Mouse (Mus musculus) MEL (cell line): Measurements from ENCODE around the gene Orc1. TPM values are rescaled to one million over a fixed set of nuclear protein-coding genes. Genes with fewer than 3 reads are reported as not detected.

ENCODE experiments used
- DNase-seq: peaks from one replicate; pipeline ENCODE4 v3.0.0; 2011; ENCODE audit warnings: low read depth, low spot score
- H3K27ac ChIP-seq: 2 replicates; pipeline ENCODE4 v1.5.1; 2012; ENCODE audit warnings: low read depth, mild to moderate bottlenecking, control low read depth, low read length, moderate library complexity; ENCODE audit not compliant: control insufficient read depth
- H3K27me3 ChIP-seq, 2 experiments: fragments of 150-350 bp in 1 of 2; sonication (generic) in 1 of 2; 2 replicates each; pipeline ENCODE4 v1.6.1; 2012; ENCODE audit warnings: low read length in 2 of 2, mild to moderate bottlenecking in 2 of 2, improper control_type of control experiment in 1 of 2, moderate library complexity in 1 of 2; ENCODE audit not compliant: insufficient read depth in 2 of 2, control insufficient read depth in 1 of 2
- H3K36me3 ChIP-seq, 2 experiments: 2 replicates each; pipeline ENCODE4 v1.6.1; 2012 to 2014; ENCODE audit warnings: low read length in 2 of 2, improper control_type of control experiment in 1 of 2, inconsistent platforms in 1 of 2, mild to moderate bottlenecking in 1 of 2; ENCODE audit not compliant: insufficient read depth in 2 of 2, control insufficient read depth in 1 of 2
- H3K4me1 ChIP-seq, 2 experiments: fragments of 150-350 bp in 1 of 2; sonication (generic) in 1 of 2; 2 replicates each; pipeline ENCODE4 v1.6.1; 2012; ENCODE audit warnings: low read length in 2 of 2, improper control_type of control experiment in 1 of 2, mild to moderate bottlenecking in 1 of 2; ENCODE audit not compliant: insufficient read depth in 2 of 2, control insufficient read depth in 1 of 2
- H3K4me3 ChIP-seq, 2 experiments: fragments of 150-350 bp in 1 of 2; sonication (generic) in 1 of 2; 2 replicates each; pipeline ENCODE4 v1.5.1; 2012; ENCODE audit warnings: low read depth in 2 of 2, low read length in 2 of 2, mild to moderate bottlenecking in 2 of 2, moderate library complexity in 2 of 2, control low read depth in 1 of 2, improper control_type of control experiment in 1 of 2; ENCODE audit not compliant: control insufficient read depth in 1 of 2, insufficient read depth in 1 of 2
- H3K79me2 ChIP-seq: 2 replicates; pipeline ENCODE4 v1.6.1; 2012; ENCODE audit warnings: mild to moderate bottlenecking, low read length, moderate library complexity; ENCODE audit not compliant: control insufficient read depth, poor library complexity, insufficient read depth
- H3K9ac ChIP-seq: 2 replicates; pipeline ENCODE4 v1.6.1; 2012; ENCODE audit warnings: low read depth, mild to moderate bottlenecking, control low read depth, low read length, moderate library complexity; ENCODE audit not compliant: control insufficient read depth, poor library complexity, severe bottlenecking
- H3K9me3 ChIP-seq: fragments of 150-350 bp; sonication (generic); replicated peaks from 2 replicates; pipeline ENCODE4 v1.6.1; 2012; ENCODE audit warnings: mild to moderate bottlenecking, low read length, improper control_type of control experiment, moderate library complexity; ENCODE audit not compliant: insufficient read depth
- BHLHE40 ChIP-seq: IDR thresholded peaks from 2 replicates; pipeline ENCODE4 v1.6.1; 2012; ENCODE audit warnings: low read depth, mild to moderate bottlenecking, inconsistent platforms, low read length, improper control_type of control experiment, borderline replicate concordance
- CHD1 ChIP-seq: IDR thresholded peaks from 2 replicates; pipeline ENCODE4 v1.6.1; 2012; ENCODE audit warnings: low read depth, mild to moderate bottlenecking, inconsistent platforms, low read length, improper control_type of control experiment
- CTCF ChIP-seq, 3 experiments: IDR thresholded peaks in 2 of 3; conservative IDR thresholded peaks in 1 of 3; 2 replicates each; pipeline ENCODE4 v1.5.1; 2011 to 2012; ENCODE audit warnings: low read length in 3 of 3, low read depth in 2 of 3, mild to moderate bottlenecking in 2 of 3, improper control_type of control experiment in 1 of 3, inconsistent platforms in 1 of 3, mixed read lengths in 1 of 3, moderate library complexity in 1 of 3; ENCODE audit not compliant: control insufficient read depth in 1 of 3, insufficient read depth in 1 of 3, poor library complexity in 1 of 3, severe bottlenecking in 1 of 3
- E2F4 ChIP-seq: IDR thresholded peaks from 2 replicates; pipeline ENCODE4 v1.6.1; 2011; ENCODE audit warnings: low read depth, low read length, improper control_type of control experiment, borderline replicate concordance
- ELF1 ChIP-seq: IDR thresholded peaks from 2 replicates; pipeline ENCODE4 v1.6.1; 2014; ENCODE audit warnings: low read depth, mild to moderate bottlenecking, inconsistent platforms, low read length, improper control_type of control experiment, moderate library complexity
- EP300 ChIP-seq, 2 experiments: IDR thresholded peaks; 2 replicates each; pipeline ENCODE4 v1.6.1; 2011; ENCODE audit warnings: improper control_type of control experiment in 2 of 2, low read length in 2 of 2, low read depth in 1 of 2, mild to moderate bottlenecking in 1 of 2
- ETS1 ChIP-seq: IDR thresholded peaks from 2 replicates; pipeline ENCODE4 v1.6.1; 2012; ENCODE audit warnings: low read depth, mild to moderate bottlenecking, inconsistent platforms, low read length, improper control_type of control experiment, moderate library complexity
- GABPA ChIP-seq: IDR thresholded peaks from 2 replicates; pipeline ENCODE4 v1.6.1; 2012; ENCODE audit warnings: low read depth, mild to moderate bottlenecking, inconsistent platforms, low read length, improper control_type of control experiment, moderate library complexity
- HCFC1 ChIP-seq: IDR thresholded peaks from 2 replicates; pipeline ENCODE4 v1.6.1; 2012; ENCODE audit warnings: low read depth, mild to moderate bottlenecking, inconsistent platforms, low read length, improper control_type of control experiment, moderate library complexity
- JUND ChIP-seq: IDR thresholded peaks from 2 replicates; pipeline ENCODE4 v1.6.1; 2011; ENCODE audit warnings: low read depth, mild to moderate bottlenecking, improper control_type of control experiment, low read length
- KAT2A ChIP-seq: conservative IDR thresholded peaks from 2 replicates; pipeline ENCODE4 v1.6.1; 2012; ENCODE audit warnings: low read depth, low read length, improper control_type of control experiment, inconsistent platforms
- MAFK ChIP-seq: IDR thresholded peaks from 2 replicates; pipeline ENCODE4 v1.6.1; 2011; ENCODE audit warnings: low read depth, mild to moderate bottlenecking, low read length, improper control_type of control experiment, borderline replicate concordance
- MAX ChIP-seq: IDR thresholded peaks from 2 replicates; pipeline ENCODE4 v1.6.1; 2011; ENCODE audit warnings: low read length, improper control_type of control experiment
- MAZ ChIP-seq: IDR thresholded peaks from 2 replicates; pipeline ENCODE4 v1.6.1; 2012; ENCODE audit warnings: low read depth, mild to moderate bottlenecking, inconsistent platforms, low read length, improper control_type of control experiment
- MEF2A ChIP-seq: IDR thresholded peaks from 2 replicates; pipeline ENCODE4 v1.6.1; 2014; ENCODE audit warnings: low read depth, mild to moderate bottlenecking, inconsistent platforms, low read length, improper control_type of control experiment; ENCODE audit not compliant: poor library complexity, insufficient replicate concordance, severe bottlenecking; ENCODE audit errors: extremely low read depth
- MXI1 ChIP-seq: IDR thresholded peaks from 2 replicates; pipeline ENCODE4 v1.6.1; 2011; ENCODE audit warnings: mild to moderate bottlenecking, low read depth, low read length, improper control_type of control experiment
- MYB ChIP-seq: IDR thresholded peaks from 2 replicates; pipeline ENCODE4 v1.6.1; 2011; ENCODE audit warnings: mild to moderate bottlenecking, low read depth, low read length, improper control_type of control experiment
- MYC ChIP-seq: IDR thresholded peaks from 2 replicates; pipeline ENCODE4 v1.6.1; 2011; ENCODE audit warnings: low read depth, mild to moderate bottlenecking, low read length, improper control_type of control experiment, moderate library complexity
- NELFE ChIP-seq: IDR thresholded peaks from 2 replicates; pipeline ENCODE4 v1.6.1; 2011; ENCODE audit warnings: low read depth, low read length, improper control_type of control experiment
- NRF1 ChIP-seq: IDR thresholded peaks from 2 replicates; pipeline ENCODE4 v1.6.1; 2014; ENCODE audit warnings: low read depth, mild to moderate bottlenecking, inconsistent platforms, low read length, improper control_type of control experiment, moderate library complexity; ENCODE audit not compliant: poor library complexity, insufficient read depth, severe bottlenecking
- POLR2A ChIP-seq, 2 experiments: IDR thresholded peaks; 2 replicates each; pipeline ENCODE4 v1.6.1; 2011 to 2012; ENCODE audit warnings: low read length in 2 of 2, mild to moderate bottlenecking in 2 of 2, control low read depth in 1 of 2, improper control_type of control experiment in 1 of 2, low read depth in 1 of 2, moderate library complexity in 1 of 2; ENCODE audit not compliant: control insufficient read depth in 1 of 2, insufficient read depth in 1 of 2, poor library complexity in 1 of 2
- POLR2AphosphoS2 ChIP-seq: IDR thresholded peaks from 2 replicates; pipeline ENCODE4 v1.6.1; 2011; ENCODE audit warnings: low read length, improper control_type of control experiment
- POLR2AphosphoS5 ChIP-seq: IDR thresholded peaks from 2 replicates; pipeline ENCODE4 v1.6.1; 2012; ENCODE audit warnings: low read depth, borderline replicate concordance, mild to moderate bottlenecking, inconsistent platforms, low read length, moderate library complexity, mixed read lengths
- RCOR1 ChIP-seq: IDR thresholded peaks from 2 replicates; pipeline ENCODE4 v1.6.1; 2012; ENCODE audit warnings: low read depth, mild to moderate bottlenecking, inconsistent platforms, low read length, improper control_type of control experiment
- SIN3A ChIP-seq: IDR thresholded peaks from 2 replicates; pipeline ENCODE4 v1.6.1; 2012; ENCODE audit warnings: low read length, improper control_type of control experiment, inconsistent platforms
- SMC3 ChIP-seq: IDR thresholded peaks from 2 replicates; pipeline ENCODE4 v1.6.1; 2011; ENCODE audit warnings: low read depth, low read length, improper control_type of control experiment
- TAL1 ChIP-seq: IDR thresholded peaks from 2 replicates; pipeline ENCODE4 v1.6.1; 2012; ENCODE audit warnings: mild to moderate bottlenecking, inconsistent platforms, low read length, moderate library complexity, mixed read lengths
- TBP ChIP-seq: IDR thresholded peaks from 2 replicates; pipeline ENCODE4 v1.8.0; 2011; ENCODE audit warnings: low read depth, low read length, improper control_type of control experiment
- TCF12 ChIP-seq: IDR thresholded peaks from 2 replicates; pipeline ENCODE4 v1.6.1; 2014; ENCODE audit warnings: low read depth, mild to moderate bottlenecking, inconsistent platforms, low read length, improper control_type of control experiment, moderate library complexity
- UBTF ChIP-seq: IDR thresholded peaks from 2 replicates; pipeline ENCODE4 v1.6.1; 2012; ENCODE audit warnings: low read depth, mild to moderate bottlenecking, inconsistent platforms, low read length, improper control_type of control experiment, moderate library complexity, borderline replicate concordance; ENCODE audit not compliant: insufficient read depth
- USF2 ChIP-seq, 2 experiments: IDR thresholded peaks; 2 replicates each; pipeline ENCODE4 v1.6.1; 2011 to 2012; ENCODE audit warnings: improper control_type of control experiment in 2 of 2, low read length in 2 of 2, borderline replicate concordance in 1 of 2, inconsistent platforms in 1 of 2, low read depth in 1 of 2, mild to moderate bottlenecking in 1 of 2; ENCODE audit not compliant: insufficient read depth in 1 of 2
- ZC3H11A ChIP-seq: IDR thresholded peaks from 2 replicates; pipeline ENCODE4 v1.6.1; 2012; ENCODE audit warnings: low read depth, mild to moderate bottlenecking, inconsistent platforms, low read length, improper control_type of control experiment
- ZKSCAN1 ChIP-seq: IDR thresholded peaks from 2 replicates; pipeline ENCODE4 v1.6.1; 2012; ENCODE audit warnings: low read depth, mild to moderate bottlenecking, inconsistent platforms, low read length, improper control_type of control experiment, moderate library complexity
- ZMIZ1 ChIP-seq: IDR thresholded peaks from 2 replicates; pipeline ENCODE4 v1.6.1; 2012; ENCODE audit warnings: low read depth, mild to moderate bottlenecking, inconsistent platforms, low read length, improper control_type of control experiment, moderate library complexity
- ZNF384 ChIP-seq: IDR thresholded peaks from 2 replicates; pipeline ENCODE4 v1.6.1; 2012; ENCODE audit warnings: low read depth, mild to moderate bottlenecking, inconsistent platforms, low read length, improper control_type of control experiment
- polyA plus RNA-seq, 2 experiments: library from polyadenylated mRNA; stranded (reverse) in 1 of 2; unstranded in 1 of 2; fragments of >175 nt in 1 of 2; fragments of >200 nt in 1 of 2; gene quantifications; 2 replicates each; pipeline versions ENCODE4 v1.2.1 to v1.2.4; 2012; ENCODE audit warnings: low replicate concordance in 2 of 2, low read depth in 1 of 2; ENCODE audit not compliant: insufficient read length in 2 of 2, insufficient read depth in 1 of 2, missing spikeins in 1 of 2
- total RNA-seq: library from RNA; depleted of rRNA; stranded (reverse); fragments of 300-350 nt; gene quantifications from 2 replicates; pipeline ENCODE4 v1.2.3, GENCODE M21; 2012

The Orc1 gene
- total and polyA plus RNA-seq, 3 experiments = 24.4 to 26.8 TPM; not detected in 1

GRCm38 (mm10) chr4:108619587-108620341 lies 40.5 kb downstream of the Orc1 start, which contains the start of gene Cc2d1b:
Cc2d1b (plus strand) TSS chr4:108619940.
- Histone ChIP-seq H3K36me3 (peaks cover under 1 to 11% of the 10 kb centered on the region in 2 experiments), H3K27me3 (no peaks in the 10 kb centered on the region), H3K27ac (peak within 1 kb of the TSS; percentile 64), H3K79me2 (peaks cover 7% of the 10 kb centered on the region), H3K4me3 (peak within 1 kb of the TSS; percentile 66 to 74), H3K9ac (peak within 1 kb of the TSS; percentile 92), H3K4me1 (peaks cover 0 to 17% of the 10 kb centered on the region in 2 experiments; a peak in 3 of 4 replicates), H3K9me3 (no peaks in the 10 kb centered on the region)
- peak; percentile 94 for DNase-seq
- TF ChIP-seq TBP (no peak; the same call in 1 of the 2 replicates), USF2 (IDR thresholded peaks at IDR 0.05; ENCODE audit: borderline replicate concordance in 1 of 2, insufficient read depth in 1 of 2, low read depth in 1 of 2, low read length in 2 of 2) (peak; percentile 60 to 91), ZNF384 (no peak), MAZ (peak; percentile 73), MEF2A (no peak), MXI1 (peak; percentile 77; the same call in 1 of the 2 replicates), NELFE (peak; percentile 92), UBTF (peak; percentile 63; the same call in 1 of the 2 replicates), MAX (peak; percentile 96), SMC3 (no peak), E2F4 (peak; percentile 39; the same call in 1 of the 2 replicates), ZMIZ1 (peak; percentile 77), RCOR1 (no peak), NRF1 (peak; percentile 97), CTCF (IDR thresholded peaks at IDR 0.05 in 2 of 3, conservative IDR thresholded peaks at IDR 0.05 in 1 of 3; ENCODE audit: control insufficient read depth in 1 of 3, insufficient read depth in 1 of 3, low read depth in 2 of 3, low read length in 3 of 3, poor library complexity in 1 of 3, severe bottlenecking in 1 of 3) (no peak), SIN3A (peak; percentile 69), ZC3H11A (no peak), TCF12 (0 out of 2 replicates have a peak, but pooled peaks have one; percentile 40), POLR2AphosphoS5 (no peak), JUND (no peak), EP300 (IDR thresholded peaks at IDR 0.05; ENCODE audit: low read depth in 1 of 2, low read length in 2 of 2) (no peak), GABPA (no peak), MYB (no peak), BHLHE40 (peak; percentile 98), MAFK (no peak), POLR2AphosphoS2 (peak; percentile 69; the same call in 1 of the 2 replicates), KAT2A (no peak; the same call in 1 of the 2 replicates), CHD1 (no peak), HCFC1 (peak; percentile 75), POLR2A (IDR thresholded peaks at IDR 0.05; ENCODE audit: control insufficient read depth in 1 of 2, insufficient read depth in 1 of 2, low read depth in 1 of 2, low read length in 2 of 2, poor library complexity in 1 of 2) (peak; percentile 88 to 96), MYC (peak; percentile 49; the same call in 1 of the 2 replicates), TAL1 (no peak), ETS1 (peak; percentile 44; the same call in 1 of the 2 replicates), ZKSCAN1 (no peak), ELF1 (peak; percentile 43)
